Mouse (Mus musculus) CH12.LX (cell line): ENCODE data around the gene Nkx2-5. TPM values are rescaled to one million over a fixed set of nuclear protein-coding genes. Genes with fewer than 3 reads are reported as not detected.

Source experiments
- DNase-seq: peaks from one replicate; pipeline ENCODE4 v3.0.0-alpha.2; 2013; ENCODE audit errors: extremely low read depth
- H3K27ac ChIP-seq: 2 replicates; pipeline ENCODE4 v1.5.1; 2012; ENCODE audit warnings: low read depth, mild to moderate bottlenecking, control low read depth, moderate library complexity; ENCODE audit not compliant: insufficient read depth
- H3K27me3 ChIP-seq: replicated peaks from 2 replicates; pipeline ENCODE3; 2012; ENCODE audit warnings: inconsistent platforms
- H3K36me3 ChIP-seq, 2 experiments: replicated peaks in 1 of 2; 2 replicates each; pipeline versions ENCODE3 to v1.6.1; 2012; ENCODE audit warnings: inconsistent platforms in 1 of 2, low read length in 1 of 2, mild to moderate bottlenecking in 1 of 2, mixed read lengths in 1 of 2, moderate library complexity in 1 of 2; ENCODE audit not compliant: control insufficient read depth in 1 of 2, insufficient read depth in 1 of 2
- H3K4me1 ChIP-seq, 2 experiments: 2 replicates each; pipeline ENCODE4 v1.6.1; 2012; ENCODE audit warnings: inconsistent platforms in 1 of 2, moderate library complexity in 1 of 2; ENCODE audit not compliant: insufficient read depth in 2 of 2, control insufficient read depth in 1 of 2
- H3K4me2 ChIP-seq: 2 replicates; pipeline ENCODE4 v1.6.1; 2012; ENCODE audit warnings: low read depth, mild to moderate bottlenecking, control low read depth; ENCODE audit not compliant: poor library complexity, insufficient read depth, severe bottlenecking
- H3K4me3 ChIP-seq, 3 experiments: fragments of 150-350 bp in 1 of 3; sonication (generic) in 1 of 3; replicated peaks in 1 of 3; 2 replicates each; pipeline versions ENCODE3 to v1.5.1; 2011 to 2012; ENCODE audit warnings: low read depth in 2 of 3, low read length in 2 of 3, mild to moderate bottlenecking in 2 of 3, moderate library complexity in 2 of 3, control low read depth in 1 of 3, improper control_type of control experiment in 1 of 3, inconsistent platforms in 1 of 3, mixed read lengths in 1 of 3; ENCODE audit not compliant: poor library complexity in 1 of 3
- H3K79me2 ChIP-seq: replicated peaks from 2 replicates; pipeline ENCODE4 v1.6.1; 2012; ENCODE audit warnings: mild to moderate bottlenecking, moderate library complexity; ENCODE audit not compliant: control insufficient read depth, poor library complexity, insufficient read depth, severe bottlenecking; ENCODE audit errors: extremely low read depth
- H3K9ac ChIP-seq: 2 replicates; pipeline ENCODE4 v1.6.1; 2012; ENCODE audit warnings: low read depth, mild to moderate bottlenecking, control low read depth, moderate library complexity; ENCODE audit not compliant: insufficient read depth
- H3K9me3 ChIP-seq: replicated peaks from 2 replicates; pipeline ENCODE3; 2012; ENCODE audit warnings: low read length, inconsistent platforms, mixed read lengths
- CHD1 ChIP-seq: IDR thresholded peaks from 2 replicates; pipeline ENCODE4 v1.6.1; 2012; ENCODE audit warnings: low read depth, low read length, improper control_type of control experiment, inconsistent platforms
- CHD2 ChIP-seq: IDR thresholded peaks from 2 replicates; pipeline ENCODE4 v1.6.1; 2011; ENCODE audit warnings: low read length, improper control_type of control experiment
- CTCF ChIP-seq, 2 experiments: IDR thresholded peaks in 1 of 2; conservative IDR thresholded peaks in 1 of 2; 2 replicates each; pipeline ENCODE4 v1.5.1; 2011 to 2012; ENCODE audit warnings: low read depth in 2 of 2, low read length in 2 of 2, improper control_type of control experiment in 1 of 2, inconsistent platforms in 1 of 2, mild to moderate bottlenecking in 1 of 2, moderate library complexity in 1 of 2
- E2F4 ChIP-seq: IDR thresholded peaks from 2 replicates; pipeline ENCODE4 v1.6.1; 2011; ENCODE audit warnings: low read depth, low read length, improper control_type of control experiment; ENCODE audit not compliant: insufficient replicate concordance
- EP300 ChIP-seq: IDR thresholded peaks from 2 replicates; pipeline ENCODE4 v1.6.1; 2011; ENCODE audit warnings: low read length, improper control_type of control experiment
- ETS1 ChIP-seq: conservative IDR thresholded peaks from 2 replicates; pipeline ENCODE4 v1.6.1; 2012; ENCODE audit warnings: low read depth, mild to moderate bottlenecking, inconsistent platforms, low read length, improper control_type of control experiment, moderate library complexity
- MAX ChIP-seq: IDR thresholded peaks from 2 replicates; pipeline ENCODE4 v1.6.1; 2011; ENCODE audit warnings: low read length, improper control_type of control experiment
- MAZ ChIP-seq: IDR thresholded peaks from 2 replicates; pipeline ENCODE4 v1.6.1; 2012; ENCODE audit warnings: low read depth, mild to moderate bottlenecking, inconsistent platforms, low read length, improper control_type of control experiment, moderate library complexity
- MEF2A ChIP-seq: IDR thresholded peaks from 2 replicates; pipeline ENCODE4 v1.6.1; 2014; ENCODE audit warnings: low read depth, mild to moderate bottlenecking, inconsistent platforms, low read length, improper control_type of control experiment, borderline replicate concordance
- MXI1 ChIP-seq: IDR thresholded peaks from 2 replicates; pipeline ENCODE4 v1.6.1; 2011; ENCODE audit warnings: mild to moderate bottlenecking, low read depth, low read length, improper control_type of control experiment
- PAX5 ChIP-seq: IDR thresholded peaks from 2 replicates; pipeline ENCODE4 v1.6.1; 2012; ENCODE audit warnings: low read length, inconsistent platforms, mixed read lengths
- POLR2A ChIP-seq: IDR thresholded peaks from 2 replicates; pipeline ENCODE4 v1.6.1; 2011; ENCODE audit warnings: low read depth, mild to moderate bottlenecking, improper control_type of control experiment, low read length
- POLR2AphosphoS2 ChIP-seq: IDR thresholded peaks from 2 replicates; pipeline ENCODE4 v1.6.1; 2011; ENCODE audit warnings: low read depth, low read length, improper control_type of control experiment
- RAD21 ChIP-seq: IDR thresholded peaks from 2 replicates; pipeline ENCODE4 v1.6.1; 2011; ENCODE audit warnings: low read depth, mild to moderate bottlenecking, low read length, improper control_type of control experiment, moderate library complexity
- SIN3A ChIP-seq: IDR thresholded peaks from 2 replicates; pipeline ENCODE4 v1.6.1; 2012; ENCODE audit warnings: low read length, improper control_type of control experiment, inconsistent platforms
- SMC3 ChIP-seq: IDR thresholded peaks from 2 replicates; pipeline ENCODE4 v1.6.1; 2011; ENCODE audit warnings: low read depth, low read length, improper control_type of control experiment
- TBP ChIP-seq: conservative IDR thresholded peaks from 2 replicates; pipeline ENCODE4 v1.6.1; 2011; ENCODE audit warnings: low read depth, low read length, improper control_type of control experiment
- TCF12 ChIP-seq: IDR thresholded peaks from 2 replicates; pipeline ENCODE4 v1.6.1; 2014; ENCODE audit warnings: low read depth, mild to moderate bottlenecking, inconsistent platforms, low read length, improper control_type of control experiment
- UBTF ChIP-seq: IDR thresholded peaks from 2 replicates; pipeline ENCODE4 v1.6.1; 2012; ENCODE audit warnings: low read depth, mild to moderate bottlenecking, inconsistent platforms, low read length, improper control_type of control experiment, moderate library complexity
- USF2 ChIP-seq: conservative IDR thresholded peaks from 2 replicates; pipeline ENCODE4 v1.6.1; 2011; ENCODE audit warnings: low read depth, low read length, improper control_type of control experiment
- ZC3H11A ChIP-seq: IDR thresholded peaks from 2 replicates; pipeline ENCODE4 v1.6.1; 2012; ENCODE audit warnings: low read depth, mild to moderate bottlenecking, inconsistent platforms, low read length, improper control_type of control experiment
- ZKSCAN1 ChIP-seq: IDR thresholded peaks from 2 replicates; pipeline ENCODE4 v1.6.1; 2012; ENCODE audit warnings: low read depth, inconsistent platforms, low read length, improper control_type of control experiment, borderline replicate concordance
- dilution Hi-C: fragments of 300-500 bp; cut with MboI; formaldehyde crosslinking; loops from 2 replicates; pipeline ENCODE4 v1.14.3; 2020; ENCODE audit warnings: low sequenced_read_pairs; ENCODE audit not compliant: extremely low pct_unique_long_range_greater_than_20kb, extremely low pct_ligation_motif_present
- in situ Hi-C: fragments of 300-500 bp; cut with MboI; formaldehyde crosslinking; loops from 3 replicates; pipeline ENCODE4 v1.14.3; 2019; ENCODE audit warnings: low sequenced_read_pairs, low pct_ligation_motif_present, low pct_unique_long_range_greater_than_20kb, mixed read lengths
- polyA plus RNA-seq: library from polyadenylated mRNA; unstranded; fragments of >175 nt; gene quantifications from 2 replicates; pipeline ENCODE4 v1.2.1, GENCODE M21; 2012; ENCODE audit warnings: low read depth; ENCODE audit not compliant: insufficient read length
- total RNA-seq, 2 experiments: library from RNA; depleted of rRNA; stranded (reverse); fragments of 300-350 nt in 1 of 2; fragments of >200 nt in 1 of 2; gene quantifications; 2 replicates each; pipeline ENCODE4 v1.2.3; 2012 to 2014

The Nkx2-5 gene
- total and polyA plus RNA-seq, 3 experiments, result not detected

- TF ChIP-seq CTCF (conservative IDR thresholded peaks at IDR 0.05 in 1 of 2, IDR thresholded peaks at IDR 0.05 in 1 of 2; ENCODE audit: low read depth in 2 of 2, low read length in 2 of 2) (peak in 1 of 2 experiments; percentile 83; a peak in 2 of 4 replicates), TCF12 (0 out of 2 replicates have a peak, but pooled peaks have one; percentile 27), ETS1 (no peak), RAD21 (peak; percentile 88), POLR2A (peak; percentile 78), ZC3H11A (no peak), EP300 (no peak), CHD1 (no peak), MEF2A (no peak), PAX5 (no peak), USF2 (no peak)
- TF ChIP-seq, all 38 proteins: peak for 17
Observed at GRCm38 (mm10) chr17:26884995-26885926, 40.5 kb upstream of the Nkx2-5 start (continued).

GRCm38 (mm10) chr17:26883585-26883984 is 38.8 kb upstream of the Nkx2-5 start:
- Histone ChIP-seq H3K79me2 (peaks cover 9% of the 10 kb centered on the region; the same call in 1 of the 2 replicates), H3K4me3 (no peak overlapping the region), H3K4me2 (no peak overlapping the region), H3K9me3 (peaks cover 12% of the 10 kb centered on the region), H3K27ac (no peak overlapping the region), H3K4me1 (peaks cover 3 to 41% of the 10 kb centered on the region in 2 experiments; a peak in 3 of 4 replicates), H3K9ac (no peak overlapping the region), H3K27me3 (no peaks in the 10 kb centered on the region), H3K36me3 (peaks cover 3 to 48% of the 10 kb centered on the region in 2 experiments)
- DNase-seq, result no peak
- TF ChIP-seq UBTF (no peak), SMC3 (no peak), ZKSCAN1 (no peak), PAX5 (no peak), CTCF (conservative IDR thresholded peaks at IDR 0.05 in 1 of 2, IDR thresholded peaks at IDR 0.05 in 1 of 2; ENCODE audit: low read depth in 2 of 2, low read length in 2 of 2) (no peak), MAZ (no peak), TBP (no peak), ETS1 (no peak), POLR2AphosphoS2 (no peak), MXI1 (no peak), CHD2 (no peak), SIN3A (no peak), MAX (no peak), ZC3H11A (no peak), E2F4 (no peak)
- in situ Hi-C loops, result loop anchor here (10.0 kb wide), 2 partner anchors 229 to 409 kb away; no protein-coding TSS in a partner anchor
- dilution Hi-C loops, result no loop called here
